In genomic region chr1:23433612-23434011, GRCm38 (mm10) we compare ENCODE assay signal across 12 mouse cellular contexts. TPM values are rescaled to one million over a fixed set of nuclear protein-coding genes. Genes with fewer than 3 reads are reported as not detected.
DNase-seq lines count a peak whose midpoint lies in the region; ATAC-seq and TF ChIP-seq lines count a peak whose summit lies in the region.
"Had no signal": no experiment of that assay in that cellular context is flagged by ENCODE, and none has a peak within 500 bp of the region (broad histone marks: within the 10 kb centered on the region; RNA-seq: fewer than 3 reads in every experiment).

No protein-coding gene starts in this region.

- peak; percentile 98 for ATAC-seq in hematopoietic stem cell, adult 5-6 weeks (replicated peaks in 1 of 2; ENCODE audit: insufficient read depth in 1 of 2, low FRiP score in 2 of 2, low TSS enrichment in 1 of 2, low read depth in 1 of 2, poor library complexity in 2 of 2, severe bottlenecking in 2 of 2)
- peak; percentile 100 for ATAC-seq in megakaryocyte, adult 5-6 weeks (ENCODE audit: poor library complexity, severe bottlenecking)
- ATAC-seq: midbrain, embryonic 15.5 days had no signal

- H3K27ac ChIP-seq in layer of hippocampus, adult 2 months: no peak overlapping the region; the same call in 1 of the 2 replicates
- H3K27ac ChIP-seq: heart, embryonic 13.5 days; midbrain, embryonic 15.5 days had no signal

- no peak overlapping the region for H3K4me3 ChIP-seq in layer of hippocampus, adult 2 months
- H3K4me3 ChIP-seq: heart, embryonic 13.5 days; midbrain, embryonic 15.5 days had no signal

- no peak for TF ChIP-seq CTCF in layer of hippocampus, adult 2 months (conservative IDR thresholded peaks at IDR 0.05)

- DNase-seq in adrenal gland, adult (ENCODE audit: inconsistent age in 2 of 2, low spot score in 1 of 2): peak; percentile 5 to 30
- DNase-seq in adrenal gland, postnatal 4 days (ENCODE audit: low spot score in 2 of 2): no peak
- peak; percentile 72 for DNase-seq in layer of hippocampus, adult 9-11 months
- DNase-seq in layer of hippocampus, adult 2 months (ENCODE audit: low spot score in 2 of 2): no peak
- DNase-seq in thymus, adult 18-20 months: no peak
- DNase-seq in retina, postnatal 1 day: no peak
- DNase-seq: cerebellum, postnatal 14 days; kidney, postnatal 36 days had no signal

RNA-seq across cellular contexts. Expression of gene Ogfrl1, which starts 36.0 kb away (rescaled TPM):
- 10 to 100 TPM; 11.9 to 12.4 TPM for total RNA-seq in adrenal gland, postnatal 4 days (2021)
- total RNA-seq in layer of hippocampus, adult 2 months (2021): 100 to 1,000 TPM; 135 to 145 TPM
- total RNA-seq in hematopoietic stem cell, adult 5-6 weeks (2017): 54.9 and 63.3 TPM in 2 replicates
- 99.3 and 102 TPM in 2 replicates for total RNA-seq in megakaryocyte, adult 5-6 weeks (2015)
- 58.4 and 73.8 TPM in 2 replicates for total RNA-seq in megakaryocyte, adult 5-6 weeks (2017)

Comparison
In these comparisons a context has a peak if more than half of its experiments do, and no peak if none do; other contexts are left out.
1. DNase-seq: peak in adrenal gland, adult (2 of 2) and layer of hippocampus, adult 9-11 months (single experiment); none in adrenal gland, postnatal 4 days (0 of 2), layer of hippocampus, adult 2 months (0 of 2), thymus, adult 18-20 months (0 of 2) and retina, postnatal 1 day (single experiment).